Mouse (Mus musculus) thymus, adult 2 months (tissue): Measurements from ENCODE around the gene Gm45716.

Experiments
- CTCF ChIP-seq: fragments of 200-500 bp; IDR thresholded peaks from 2 replicates; pipeline ENCODE4 v1.5.1; 2012; ENCODE audit warnings: mild to moderate bottlenecking, control low read depth, low read length, moderate library complexity, borderline replicate concordance; ENCODE audit not compliant: control insufficient read depth, poor library complexity, insufficient read depth; ENCODE audit errors: extremely low read depth
- POLR2A ChIP-seq: fragments of 200-500 bp; IDR thresholded peaks from 2 replicates; pipeline ENCODE4 v1.6.1; 2012; ENCODE audit warnings: mild to moderate bottlenecking, low read length, control low read depth, moderate library complexity; ENCODE audit not compliant: control insufficient read depth, poor library complexity, insufficient read depth; ENCODE audit errors: extremely low read depth

GRCm38 (mm10) chr11:90183361-90183760 is 4.1 kb upstream of the Gm45716 start:
- TF ChIP-seq CTCF (no peak), POLR2A (no peak)
